Mouse (Mus musculus): Measurements from ENCODE around the gene Tex52.

The Tex52 gene

GRCm38 (mm10) chr6:128375192-128375591 is at the start of gene Tex52, which contains the start of gene Gm44596:
Gene Tex52 (plus strand): TSS chr6:128375456.
Gene Gm44596 (plus strand): TSS chr6:128375503.
- peak; percentile 42 to 66 for DNase-seq (ENCODE audit: low spot score in 2 of 2)

GRCm38 (mm10) chr6:128334397-128335124 is 40.7 kb upstream of the Tex52 start:
- peak; percentile 31 for DNase-seq (ENCODE audit: low spot score in 2 of 2)

GRCm38 (mm10) chr6:128337467-128337866 is 37.8 kb upstream of the Tex52 start:
- no peak for DNase-seq (ENCODE audit: low spot score in 2 of 2)

- DNase-seq (ENCODE audit: low spot score in 2 of 2): no peak
Observed at GRCm38 (mm10) chr6:128338876-128339275, 36.4 kb upstream of the Tex52 start.

- no peak for DNase-seq (ENCODE audit: low spot score in 2 of 2)
Observed at GRCm38 (mm10) chr6:128341956-128342723, 33.1 kb upstream of the Tex52 start.

GRCm38 (mm10) chr6:128345623-128346022 is 29.6 kb upstream of the Tex52 start:
- no peak for DNase-seq (ENCODE audit: low spot score in 2 of 2)

GRCm38 (mm10) chr6:128346782-128347181 is 28.5 kb upstream of the Tex52 start:
- DNase-seq (ENCODE audit: low spot score in 2 of 2): peak in 1 of 2 experiments; percentile 30

- no peak for DNase-seq (ENCODE audit: low spot score in 2 of 2)
Observed at GRCm38 (mm10) chr6:128349711-128350110, 25.5 kb upstream of the Tex52 start.

- DNase-seq (ENCODE audit: low spot score in 2 of 2): no peak
Observed at GRCm38 (mm10) chr6:128354140-128354539, 21.1 kb upstream of the Tex52 start.

- peak; percentile 24 to 39 for DNase-seq (ENCODE audit: low spot score in 2 of 2)
Observed at GRCm38 (mm10) chr6:128355201-128355681, 20.0 kb upstream of the Tex52 start.

- peak; percentile 95 for DNase-seq (ENCODE audit: low spot score in 2 of 2)
Observed at GRCm38 (mm10) chr6:128355726-128356416, 19.4 kb upstream of the Tex52 start, which contains the start of gene Tulp3. Gene Tulp3 (minus strand): TSS chr6:128355851.

- DNase-seq (ENCODE audit: low spot score in 2 of 2): peak in 1 of 2 experiments; percentile 29
Observed at GRCm38 (mm10) chr6:128358999-128359398, 16.3 kb upstream of the Tex52 start.

- DNase-seq (ENCODE audit: low spot score in 2 of 2): no peak
Observed at GRCm38 (mm10) chr6:128361901-128362300, 13.4 kb upstream of the Tex52 start.

- DNase-seq (ENCODE audit: low spot score in 2 of 2): peak; percentile 86
Observed at GRCm38 (mm10) chr6:128362381-128363006, 12.8 kb upstream of the Tex52 start, which contains the start of the genes Rhno1 and Foxm1. Gene Rhno1 (minus strand): TSS chr6:128362911. Gene Foxm1 (plus strand): TSS chr6:128362967.

- no peak for DNase-seq (ENCODE audit: low spot score in 2 of 2)
Observed at GRCm38 (mm10) chr6:128363007-128363825, 12.0 kb upstream of the Tex52 start.

- DNase-seq (ENCODE audit: low spot score in 2 of 2): no peak
Observed at GRCm38 (mm10) chr6:128364721-128365120, 10.5 kb upstream of the Tex52 start.

- DNase-seq (ENCODE audit: low spot score in 2 of 2): no peak
Observed at GRCm38 (mm10) chr6:128366466-128366865, 8.8 kb upstream of the Tex52 start.

GRCm38 (mm10) chr6:128370040-128370439 is 5.2 kb upstream of the Tex52 start:
- DNase-seq (ENCODE audit: low spot score in 2 of 2): no peak

GRCm38 (mm10) chr6:128376371-128377085 is 1.3 kb downstream of the Tex52 start:
- DNase-seq (ENCODE audit: low spot score in 2 of 2): no peak

- no peak for DNase-seq (ENCODE audit: low spot score in 2 of 2)
Observed at GRCm38 (mm10) chr6:128379636-128380035, 4.4 kb downstream of the Tex52 start.
